Mouse (Mus musculus) Muller cell, postnatal 12 days (primary cell): ENCODE measurements around the gene Commd4.

Experiments used
- DNase-seq: peaks from one replicate; pipeline ENCODE4 v3.0.0-alpha.2; 2015; ENCODE audit errors: inconsistent ontology term

The Commd4 gene

GRCm38 (mm10) chr9:57141417-57142353, 16.4 kb downstream of the Commd4 start:
- DNase-seq, result no peak

DNA sequence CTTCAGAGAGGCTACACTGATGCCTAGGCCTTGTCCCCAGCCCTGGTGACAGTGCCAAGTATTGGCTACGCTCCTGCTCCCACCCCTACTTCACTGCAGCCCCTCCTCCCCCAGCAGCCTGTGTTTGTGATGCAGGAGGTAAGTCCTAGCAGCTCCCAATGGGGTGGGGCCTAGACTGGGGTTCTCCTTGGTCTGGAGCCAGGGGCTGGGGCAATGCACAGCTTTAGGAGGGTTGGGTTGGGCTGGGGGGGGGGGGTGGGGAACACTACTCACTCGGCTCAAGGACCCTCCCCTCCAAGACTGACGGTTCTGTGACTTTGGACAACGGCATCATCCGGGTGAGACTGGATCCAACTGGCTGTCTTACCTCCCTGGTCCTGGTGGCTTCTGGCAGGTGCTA, 18.6 kb downstream of the Commd4 start:
- no peak for DNase-seq

- no peak for DNase-seq
Observed at GRCm38 (mm10) chr9:57139110-57139509, 19.0 kb downstream of the Commd4 start.

DNA sequence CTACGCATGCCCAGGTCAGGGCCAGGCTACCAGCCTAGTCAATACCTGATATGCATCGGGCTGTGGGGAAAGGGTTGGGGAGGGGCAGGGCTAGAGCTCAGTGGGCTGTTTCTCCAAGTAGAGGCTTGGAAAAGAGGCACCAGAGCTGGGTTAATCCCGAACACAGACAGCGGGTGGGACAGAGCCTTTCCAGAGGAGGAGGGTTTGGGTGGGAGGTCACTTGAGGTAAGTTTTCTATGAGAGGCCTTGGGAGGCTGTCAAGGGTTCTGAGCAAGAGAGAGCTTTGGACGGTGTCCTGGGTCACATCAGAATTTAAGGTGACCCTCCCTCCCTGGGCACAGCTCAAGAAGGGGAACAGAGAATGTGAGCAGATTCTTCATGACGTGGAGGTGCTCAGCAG, 19.6 kb downstream of the Commd4 start:
- no peak for DNase-seq

- DNase-seq, result no peak
Observed at GRCm38 (mm10) chr9:57137777-57138176, 20.4 kb downstream of the Commd4 start.

DNA sequence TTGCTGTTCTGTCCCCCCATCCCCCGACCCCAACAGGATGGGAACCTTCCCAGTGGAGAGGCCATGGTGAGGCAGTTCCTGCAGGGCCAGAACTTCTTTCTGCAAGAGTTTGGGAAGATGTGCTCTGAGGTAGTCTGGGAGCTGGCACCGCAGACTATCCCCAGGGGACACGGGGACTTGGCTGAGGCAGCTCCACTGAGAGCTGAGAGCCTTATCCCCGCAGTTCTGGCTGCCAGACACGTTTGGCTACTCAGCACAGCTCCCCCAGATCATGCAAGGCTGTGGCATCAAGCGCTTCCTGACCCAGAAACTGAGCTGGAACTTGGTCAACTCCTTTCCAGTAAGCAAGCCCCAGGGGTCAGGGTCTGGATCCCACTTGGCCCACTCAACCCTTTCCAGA, 20.9 kb downstream of the Commd4 start:
- no peak for DNase-seq

GRCm38 (mm10) chr9:57130577-57131433, 27.3 kb downstream of the Commd4 start, which contains the start of gene Man2c1:
Gene Man2c1 (plus strand): TSS chr9:57130690.
- DNase-seq, result peak; percentile 91

DNA sequence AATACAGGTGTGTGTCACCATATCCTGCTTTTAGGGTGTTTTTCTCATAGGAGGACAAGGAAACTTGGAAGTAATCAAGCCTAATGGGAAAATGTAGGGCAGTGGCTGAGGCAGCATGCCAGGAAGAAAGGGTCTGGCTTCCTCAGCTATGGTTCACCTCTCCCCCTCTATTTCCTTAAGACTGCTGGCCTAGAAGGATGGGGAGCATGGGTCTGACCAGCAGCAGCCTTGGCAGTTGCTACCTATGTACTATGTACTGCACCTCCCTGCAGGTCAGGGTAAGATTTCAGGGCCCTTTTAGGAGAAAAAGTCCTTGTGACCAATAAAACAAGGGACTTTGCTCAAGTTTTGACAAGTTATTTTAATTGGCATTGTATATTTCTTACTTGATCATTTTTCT, 28.5 kb downstream of the Commd4 start:
- no peak for DNase-seq

GRCm38 (mm10) chr9:57117261-57117755, 40.8 kb downstream of the Commd4 start:
- no peak for DNase-seq
